Mouse (Mus musculus) erythroid progenitor cell, adult 5-6 weeks (primary cell): ENCODE results near the gene Nav2. TPM values are rescaled to one million over a fixed set of nuclear protein-coding genes. Genes with fewer than 3 reads are reported as not detected.

Experiments used
- ATAC-seq: replicated peaks from 2 replicates; pipeline ENCODE4 v1.8.0; 2016; ENCODE audit warnings: moderate number of reproducible peaks, mild to moderate bottlenecking, moderate TSS enrichment, inconsistent platforms; ENCODE audit not compliant: poor library complexity, low FRiP score, severe bottlenecking
- total RNA-seq, 2 experiments: library from RNA; stranded (forward) in 1 of 2; stranded (reverse) in 1 of 2; fragments of 150-400 nt in 1 of 2; fragments of 186-747, 209-891 nt in 1 of 2; gene quantifications; 2 replicates each; pipeline versions ENCODE4 v1.2.3 to v1.2.4; 2015 to 2017; ENCODE audit warnings: low replicate concordance in 2 of 2

Gene Nav2
- total RNA-seq, 2 experiments from 2014 or later: 3.1 to 29.8 TPM

DNA sequence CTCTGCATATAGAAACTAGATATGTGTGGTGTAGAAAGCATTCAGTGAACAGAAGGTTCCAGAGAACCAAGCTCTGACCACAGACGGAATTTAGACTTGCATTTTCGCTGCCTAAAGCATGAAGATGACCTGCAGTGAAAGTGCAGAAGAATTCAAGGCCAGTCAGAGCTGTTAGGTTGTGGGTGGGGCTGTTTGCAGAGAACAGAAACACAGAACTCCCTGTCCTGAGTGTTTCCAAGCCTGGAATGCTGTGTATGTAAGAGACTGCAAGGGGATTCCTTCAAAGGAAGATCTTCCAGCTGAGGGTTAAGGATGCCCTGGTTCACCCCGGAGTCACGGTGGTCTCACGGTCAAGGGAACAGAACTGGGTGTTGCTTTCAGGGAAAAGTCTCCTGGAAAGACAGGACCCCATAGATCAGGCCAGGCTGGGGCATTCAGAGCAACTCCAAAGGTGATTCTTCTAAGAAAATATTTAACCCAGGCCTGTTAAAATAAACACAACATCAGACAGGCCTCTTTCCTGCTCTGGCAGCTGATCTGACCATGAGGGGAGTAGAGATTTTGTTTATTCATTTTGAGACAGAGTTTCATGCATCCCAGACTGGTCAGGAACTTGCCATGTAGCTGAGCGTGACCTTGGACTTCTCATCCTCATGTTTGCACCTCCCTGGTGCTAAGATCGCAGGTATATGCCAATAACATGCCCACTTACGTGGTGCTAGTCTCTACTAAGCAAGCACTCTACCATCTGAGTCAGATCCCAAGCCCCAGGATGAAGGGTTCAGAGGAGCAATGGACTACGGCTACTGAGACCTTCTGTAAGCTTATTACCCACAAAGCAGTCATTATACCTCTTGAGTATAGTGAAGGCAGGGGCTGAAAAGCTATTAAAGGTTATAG lies 568.8 kb downstream of the Nav2 start:
- ATAC-seq: no peak

DNA sequence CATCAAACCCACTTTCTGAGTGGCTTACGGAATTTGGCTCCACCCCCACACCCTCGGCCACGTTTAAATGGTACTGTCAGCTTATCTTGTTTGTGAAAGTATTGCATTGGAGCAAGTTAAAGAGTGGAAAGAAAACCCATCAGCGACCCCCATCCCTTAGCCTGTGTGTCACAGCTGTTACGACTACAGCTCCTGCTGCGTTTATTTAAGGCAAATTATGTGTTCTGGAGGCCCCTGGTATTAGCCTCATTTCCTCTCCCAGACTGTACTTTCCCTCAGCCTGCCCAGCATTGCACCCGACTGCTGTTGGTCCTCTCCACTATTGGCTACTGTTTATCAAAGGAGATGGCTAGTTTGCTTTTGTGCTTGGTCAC lies 569.4 kb downstream of the Nav2 start:
- no peak for ATAC-seq

DNA sequence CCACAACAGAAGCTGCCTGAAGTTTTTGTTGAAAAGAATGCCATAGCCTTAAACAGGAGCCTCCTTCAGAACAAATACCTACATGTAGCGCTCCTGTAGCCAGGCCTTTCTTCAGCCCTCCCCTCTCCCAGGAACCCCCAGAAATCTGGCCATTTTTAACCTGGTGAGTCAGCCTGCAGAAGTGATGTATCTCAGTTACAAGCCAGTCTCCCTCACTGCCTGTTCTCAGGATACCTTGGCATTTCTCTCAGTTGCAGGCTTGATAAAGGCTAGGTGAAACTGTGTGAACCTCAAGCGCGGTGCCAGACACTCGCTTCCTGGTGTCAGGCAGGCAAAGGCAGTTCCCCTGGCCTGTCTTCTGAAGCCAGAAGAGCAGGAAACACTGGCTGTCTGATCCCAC lies 570.4 kb downstream of the Nav2 start:
- no peak for ATAC-seq

DNA sequence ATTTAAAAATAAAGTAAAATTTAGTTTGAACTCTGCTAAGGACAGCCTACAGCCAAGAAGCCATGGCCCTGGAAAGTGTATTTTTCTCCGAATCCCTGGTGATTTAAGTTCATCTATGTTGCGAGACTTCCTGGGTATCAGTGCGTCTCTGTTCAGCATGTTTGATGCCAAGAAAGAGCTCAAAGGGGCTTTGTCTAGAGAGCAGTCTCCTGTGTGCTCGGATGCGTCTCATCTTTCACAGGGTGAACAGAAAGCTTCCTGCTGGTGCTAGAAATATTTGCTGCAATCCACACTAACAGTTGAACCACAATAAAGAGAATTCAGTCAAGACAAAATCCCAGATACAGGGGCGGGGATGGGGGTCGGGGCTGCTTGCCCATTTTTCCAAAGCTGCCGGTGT lies 572.4 kb downstream of the Nav2 start:
- no peak for ATAC-seq

DNA sequence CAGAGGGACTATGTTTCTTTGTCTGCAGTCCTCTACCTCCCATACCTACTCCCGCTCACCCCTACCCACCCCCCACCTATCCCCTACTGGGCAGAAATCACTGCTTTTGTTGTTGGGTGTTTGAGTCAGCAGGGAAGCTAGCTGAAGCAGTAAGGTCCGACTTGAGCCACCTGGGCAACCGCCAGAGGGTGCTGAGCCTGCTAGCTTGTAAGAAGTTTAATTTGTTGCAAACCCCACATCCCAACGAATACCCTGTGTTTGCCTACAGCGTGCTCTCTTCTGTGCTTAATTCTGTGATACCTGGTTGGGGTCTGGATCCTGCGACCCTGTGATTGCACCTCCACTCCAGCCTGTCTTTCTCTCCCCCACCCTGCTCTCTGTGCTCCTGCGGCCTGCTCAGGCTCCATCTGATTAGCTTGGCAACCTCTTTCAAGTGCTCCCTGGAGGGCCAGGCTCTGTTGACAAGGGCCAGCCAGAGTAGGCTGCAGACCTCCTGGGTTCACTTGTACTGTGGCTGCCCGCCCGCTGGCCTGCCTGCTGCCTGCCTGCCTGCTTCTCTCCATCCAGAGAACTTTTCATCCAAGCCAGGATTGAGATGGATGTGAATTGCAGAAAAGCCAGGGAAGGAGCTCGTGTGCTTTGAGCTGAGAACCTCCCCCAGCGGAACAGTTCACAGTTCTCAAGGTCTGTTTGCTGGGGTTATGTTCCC lies 575.7 kb downstream of the Nav2 start:
- ATAC-seq: no peak

DNA sequence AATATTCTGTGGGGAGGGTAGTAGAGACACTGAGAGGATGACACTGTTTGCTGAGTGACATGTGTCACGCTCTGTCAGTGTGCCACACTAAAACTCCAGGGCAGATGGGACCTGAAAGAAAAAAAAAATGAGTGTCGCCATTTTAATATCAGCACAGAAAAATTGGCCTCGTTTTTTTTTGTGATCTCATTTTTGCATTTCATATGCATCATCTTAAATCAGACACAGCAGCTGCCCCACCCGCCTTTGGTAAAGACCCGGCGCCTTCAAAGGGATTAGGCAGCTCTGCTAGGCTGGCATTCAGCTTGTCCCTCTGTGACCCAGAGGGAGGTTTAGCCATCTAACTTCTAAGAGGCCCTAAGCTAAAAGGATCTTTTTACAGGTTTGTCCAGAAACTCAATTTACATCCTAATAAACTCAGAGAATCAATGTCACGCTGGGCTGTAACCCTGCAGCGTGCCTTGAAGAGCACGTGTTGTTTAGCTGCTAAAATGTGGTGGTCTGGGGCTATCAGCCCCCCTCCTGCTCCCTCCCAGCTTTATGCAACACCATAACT lies 576.9 kb downstream of the Nav2 start:
- ATAC-seq: no peak

DNA sequence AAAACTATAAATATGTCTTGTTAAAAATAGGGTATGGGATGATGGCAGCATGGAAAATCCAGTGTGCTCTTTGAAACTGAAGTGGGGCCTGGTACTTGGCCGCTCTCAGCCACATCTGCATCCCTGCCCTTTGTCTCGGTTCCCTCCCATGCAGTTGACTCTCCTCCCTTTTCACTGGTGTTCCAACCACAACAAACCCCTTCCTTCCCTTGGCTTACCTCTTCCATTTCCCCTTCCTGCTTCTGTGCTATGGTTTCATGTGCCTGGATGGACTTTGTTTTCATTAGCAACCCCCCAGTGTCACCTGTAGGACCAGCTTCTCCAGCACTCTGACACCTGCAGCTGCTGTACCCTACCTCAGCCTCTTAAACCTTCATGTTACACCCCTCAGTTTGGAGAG lies 578.8 kb downstream of the Nav2 start:
- ATAC-seq: no peak

DNA sequence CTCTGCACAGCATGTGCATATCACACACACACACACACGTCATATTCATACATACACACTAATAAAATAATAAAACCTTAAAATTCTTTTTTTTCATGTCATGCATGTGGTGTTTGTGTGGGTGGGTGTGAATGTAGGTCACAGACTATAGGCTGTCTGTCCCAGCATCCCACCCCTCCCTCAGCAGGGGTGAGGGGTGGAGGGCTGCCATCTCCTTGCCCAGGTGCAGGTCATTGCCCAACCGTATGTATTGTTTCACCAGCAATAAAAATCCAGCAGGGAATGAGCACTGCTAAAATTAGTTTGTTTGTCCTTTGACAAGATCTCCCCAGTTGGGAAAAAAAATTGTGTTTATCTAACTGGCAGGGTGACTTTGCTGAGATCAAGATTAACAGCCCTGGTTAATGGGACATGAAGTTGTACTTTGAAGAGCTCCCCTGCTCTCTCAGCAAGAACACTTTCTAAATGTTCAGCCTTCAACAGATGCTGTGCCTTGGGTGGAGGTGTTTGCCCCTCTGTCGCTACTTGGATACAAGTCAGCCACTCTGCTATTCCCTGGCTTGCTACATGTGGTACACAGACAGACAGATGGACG lies 580.1 kb downstream of the Nav2 start:
- ATAC-seq: no peak

DNA sequence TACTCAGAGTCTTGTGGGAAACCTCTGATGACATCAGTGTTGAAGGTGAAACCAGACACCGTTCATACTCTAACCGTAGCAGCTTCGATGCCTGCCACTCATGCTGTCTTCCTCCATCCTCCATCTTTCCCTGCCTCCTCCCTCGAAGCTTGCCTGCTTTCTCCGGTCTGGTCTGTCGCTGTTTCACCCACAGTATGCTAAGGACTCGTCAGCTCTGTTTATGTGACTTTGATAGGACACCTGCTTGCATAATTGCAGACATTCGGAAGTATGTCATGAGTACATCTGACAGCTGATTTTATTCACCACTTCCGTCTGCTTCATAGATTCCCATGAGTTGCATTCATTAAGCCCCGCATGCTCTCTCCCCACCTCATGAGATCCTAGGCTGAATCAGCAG lies 582.3 kb downstream of the Nav2 start:
- ATAC-seq: no peak

DNA sequence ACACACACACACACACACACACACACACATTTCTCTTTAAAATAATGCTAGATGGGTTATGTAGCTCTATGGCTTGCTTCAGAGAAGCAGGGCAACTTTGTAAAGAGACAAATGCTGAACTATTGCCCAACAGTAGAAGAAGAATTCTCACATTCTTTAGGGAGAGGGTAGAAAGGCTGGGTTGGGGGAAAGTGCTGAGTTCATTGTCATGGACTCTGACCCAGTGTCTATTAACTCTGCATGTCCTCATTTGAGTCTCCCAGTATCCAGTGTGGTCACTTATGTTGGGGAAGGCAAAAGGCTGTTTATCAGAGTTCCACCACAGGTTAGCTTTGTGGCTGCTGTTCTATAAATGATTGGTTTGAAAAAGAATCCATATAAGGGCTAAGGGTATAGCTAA lies 584.1 kb downstream of the Nav2 start:
- ATAC-seq: no peak

DNA sequence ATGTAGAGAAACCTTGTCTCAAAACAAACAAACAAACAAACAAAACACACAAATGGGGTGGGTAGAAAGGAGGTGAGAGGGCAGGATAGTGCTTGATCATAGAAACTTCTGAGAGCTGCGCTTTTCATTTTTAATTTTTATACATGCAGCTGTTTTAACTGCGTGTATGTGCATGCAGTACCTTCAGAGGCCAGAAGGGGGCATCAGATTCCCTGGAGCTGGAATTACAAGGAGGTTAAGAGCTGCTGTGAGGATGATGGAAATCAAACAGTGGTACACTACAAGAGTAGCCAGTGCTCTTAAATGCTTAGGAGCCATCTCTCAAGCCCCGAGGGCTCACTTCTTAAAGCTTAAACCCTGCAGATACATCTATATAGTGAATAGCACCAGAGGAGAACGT lies 584.7 kb downstream of the Nav2 start:
- ATAC-seq: no peak

DNA sequence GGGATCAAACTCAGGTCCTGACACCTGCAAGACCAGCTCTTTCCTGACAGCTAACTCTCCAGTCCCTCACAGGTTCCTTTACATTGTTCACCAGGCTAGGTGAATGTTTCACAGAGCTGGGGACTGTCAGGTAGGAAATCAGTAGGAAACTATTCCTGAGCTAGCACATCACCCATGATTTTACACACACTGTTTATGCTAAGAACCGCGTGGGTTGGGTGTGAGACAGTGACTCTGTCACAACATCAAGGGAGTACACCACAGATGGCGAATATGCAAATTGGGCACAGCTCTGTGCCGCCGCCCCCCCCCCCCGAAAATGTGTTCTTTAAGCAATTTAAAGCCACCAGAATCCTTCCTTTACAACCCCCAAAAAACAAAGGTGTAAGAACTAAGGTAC lies 586.1 kb downstream of the Nav2 start:
- no peak for ATAC-seq

DNA sequence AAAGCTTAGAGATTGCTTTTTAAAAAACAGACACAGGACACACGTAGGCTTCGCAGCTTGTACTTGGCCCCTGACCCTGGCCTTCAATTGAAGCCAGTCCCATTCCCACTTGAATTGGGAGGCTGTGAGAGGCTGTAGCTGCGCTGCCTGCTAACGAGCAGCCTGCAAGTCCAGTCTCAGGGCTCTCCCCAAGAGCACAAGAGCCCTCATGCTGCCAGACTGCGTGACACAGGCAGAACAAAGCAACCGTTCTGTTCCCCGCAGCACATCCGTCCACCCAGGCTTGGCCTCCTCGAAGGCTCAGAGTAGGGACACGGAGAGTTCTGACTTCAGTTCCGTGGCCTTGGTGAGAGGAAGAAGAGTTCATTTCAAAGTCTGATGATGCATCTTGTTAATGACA lies 587.6 kb downstream of the Nav2 start:
- no peak for ATAC-seq

DNA sequence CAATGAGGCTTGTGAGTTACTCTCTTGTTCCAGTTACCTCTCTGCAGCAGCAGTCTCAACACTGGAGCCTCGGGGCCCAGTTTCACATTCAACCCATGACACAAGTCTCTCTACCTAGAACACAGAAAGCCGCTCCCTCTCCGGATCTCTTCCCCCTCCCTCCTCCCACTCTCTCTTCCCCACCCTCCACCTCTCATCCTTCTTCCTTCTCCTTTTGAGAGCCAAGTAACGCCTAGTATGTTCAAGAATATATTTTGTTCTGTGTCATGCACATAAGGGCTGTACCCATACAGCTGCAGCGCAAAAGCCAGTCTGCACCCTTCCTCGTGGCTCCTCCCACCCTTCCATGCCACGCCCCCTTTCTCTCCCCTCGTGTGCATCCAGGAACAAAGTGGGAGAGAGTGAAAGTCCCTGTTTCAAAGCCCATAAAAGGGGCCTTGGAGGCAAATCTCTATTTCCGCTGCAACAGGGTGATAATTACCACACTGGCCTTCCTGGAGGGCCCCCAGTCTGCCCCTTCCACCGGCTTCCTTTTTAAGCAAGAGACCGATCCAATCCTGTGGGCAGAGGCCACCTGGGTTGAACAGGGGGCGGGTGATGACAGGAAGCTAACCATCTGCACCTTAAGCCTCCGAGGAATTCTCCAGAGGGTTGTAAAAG lies 588.4 kb downstream of the Nav2 start:
- ATAC-seq: no peak

DNA sequence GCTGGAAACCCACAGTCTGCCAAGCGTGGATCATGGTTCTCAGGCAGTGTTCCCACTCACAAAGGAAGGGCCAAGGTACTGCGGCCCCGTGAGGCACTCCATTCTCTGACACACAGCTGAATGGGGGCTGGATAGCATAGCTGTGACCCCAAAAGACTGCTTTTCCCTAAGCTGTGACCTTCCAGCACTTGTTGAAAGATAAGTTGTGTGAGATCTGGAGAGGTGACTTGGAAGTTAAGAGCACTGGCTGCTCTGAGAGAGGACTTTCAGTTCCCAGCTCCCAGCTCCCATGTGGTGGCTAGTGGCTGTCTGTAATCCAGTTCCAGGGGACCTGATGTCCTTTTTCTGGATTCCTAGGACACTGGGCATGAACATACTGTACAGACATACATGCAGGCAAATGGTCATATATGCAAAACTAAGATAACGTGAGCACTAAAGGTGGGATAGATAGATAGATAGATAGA lies 588.9 kb downstream of the Nav2 start:
- no peak for ATAC-seq

DNA sequence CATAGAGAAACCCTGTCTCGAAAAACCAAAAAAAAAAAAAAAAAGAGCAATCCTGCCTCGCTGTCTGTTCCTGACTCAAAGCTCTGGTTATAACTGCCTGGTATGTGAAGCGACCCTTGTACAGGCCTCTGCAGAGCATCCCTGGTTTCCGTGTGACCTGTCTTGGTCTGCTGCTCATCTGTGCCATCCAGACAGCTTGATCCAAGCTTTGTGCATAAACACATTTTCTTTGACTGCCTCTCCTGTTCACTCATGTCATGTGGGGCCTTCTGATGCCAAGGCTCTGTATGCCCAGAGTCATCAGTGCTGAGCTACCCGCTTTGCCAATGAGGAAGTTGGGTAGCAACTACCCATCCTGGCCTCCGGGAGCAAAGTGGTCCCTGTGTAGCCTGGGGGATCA lies 591.1 kb downstream of the Nav2 start:
- ATAC-seq: no peak

DNA sequence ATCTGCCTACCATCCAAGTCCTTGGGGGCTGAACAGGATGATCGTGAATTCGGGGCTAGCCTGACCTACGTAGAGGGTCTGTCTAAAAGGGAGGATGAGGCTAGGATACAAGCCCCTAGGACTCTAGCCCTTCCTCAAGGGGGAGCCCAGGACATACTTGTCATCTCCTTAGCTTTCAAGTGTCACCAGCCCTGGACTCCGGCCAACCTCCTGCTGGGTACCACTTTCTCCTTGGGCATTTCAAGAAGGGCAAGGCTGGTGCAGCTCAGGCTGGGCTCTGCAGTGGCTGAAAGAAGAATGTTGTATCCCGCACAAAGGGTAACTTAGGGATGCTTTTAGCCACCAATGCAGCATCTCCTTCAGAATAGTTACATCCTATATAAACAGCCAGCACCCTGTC lies 592.4 kb downstream of the Nav2 start:
- no peak for ATAC-seq

DNA sequence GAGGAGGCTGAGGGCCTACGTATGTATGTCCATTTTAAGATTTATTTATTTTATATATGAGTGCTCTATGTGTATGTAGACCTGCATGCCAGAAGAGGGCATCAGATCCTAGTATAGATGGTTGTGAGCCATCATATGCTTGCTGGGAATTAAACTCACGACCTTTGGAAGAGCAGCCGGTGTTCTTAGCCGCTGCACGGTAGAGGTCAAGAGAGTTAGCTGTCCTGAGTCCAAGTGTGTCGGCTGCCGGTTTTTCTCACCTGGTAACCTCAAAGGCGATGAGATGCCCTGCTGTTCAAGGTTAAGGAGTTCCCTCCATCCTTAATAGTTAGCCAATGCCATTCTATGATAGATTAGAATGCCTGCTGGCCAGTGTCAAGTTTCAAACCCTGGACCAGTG lies 594.9 kb downstream of the Nav2 start:
- no peak for ATAC-seq

DNA sequence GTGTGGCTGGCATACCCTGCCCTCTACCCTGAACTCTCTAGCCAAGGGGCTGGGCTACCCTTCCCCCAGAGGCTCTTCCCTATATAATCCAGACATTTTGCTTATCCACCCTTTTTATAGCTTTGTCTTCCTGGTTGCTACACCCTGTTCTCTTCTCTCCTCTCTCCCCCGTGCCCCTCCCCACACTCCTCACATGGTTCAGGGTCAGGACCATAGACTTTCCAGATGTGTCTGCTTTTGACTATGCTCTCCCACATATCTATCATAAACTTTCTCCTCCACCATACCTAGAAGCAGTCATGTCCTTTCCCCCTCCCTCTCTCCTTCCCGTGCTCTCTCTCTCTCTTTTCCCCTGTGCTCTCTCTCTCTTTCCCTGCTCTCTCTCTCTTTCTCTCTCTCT lies 595.4 kb downstream of the Nav2 start:
- ATAC-seq: no peak

DNA sequence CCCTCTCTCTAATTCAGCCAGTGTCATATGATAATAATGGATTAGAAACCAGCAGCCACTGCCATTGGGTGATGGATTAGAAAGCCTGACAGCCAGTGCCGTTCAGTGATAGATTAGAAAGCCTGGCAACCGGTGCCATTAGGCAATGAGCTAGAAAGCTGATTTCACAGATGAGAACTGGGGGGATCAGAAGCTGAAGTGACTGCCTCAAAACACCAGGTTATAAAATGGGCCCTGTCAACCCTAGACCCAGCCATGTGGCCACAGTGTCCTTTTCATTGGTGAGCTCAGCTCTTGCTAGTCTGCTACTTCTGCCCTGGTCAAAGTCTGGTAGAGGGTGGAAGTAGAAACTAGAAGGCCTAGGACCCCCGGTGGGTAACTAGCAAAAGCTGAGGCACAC lies 595.8 kb downstream of the Nav2 start:
- no peak for ATAC-seq
